Mouse (Mus musculus) heart, embryonic 12.5 days (tissue): ENCODE measurements around the gene Gal3st2. TPM values are rescaled to one million over a fixed set of nuclear protein-coding genes. Genes with fewer than 3 reads are reported as not detected.
"Not testable (repeated sequence)": the region's sequence is repeated elsewhere in the genome, so short reads cannot be mapped to it uniquely, and the experiment has no call there.

ENCODE experiments used
- ATAC-seq: fragments of 200-750 bp; cut with Nextera tagmentation; 2 replicates; pipeline ENCODE4 v1.8.0; 2017; ENCODE audit warnings: moderate TSS enrichment, moderate library complexity; ENCODE audit not compliant: insufficient number of reproducible peaks, low FRiP score
- H3K27ac ChIP-seq: fragments of 300-500 bp; sonication (generic); 2 replicates; pipeline ENCODE4 v1.5.1; 2016; ENCODE audit warnings: mild to moderate bottlenecking, moderate library complexity; ENCODE audit not compliant: poor library complexity, severe bottlenecking
- H3K27me3 ChIP-seq: fragments of 300-500 bp; sonication (generic); replicated peaks from 2 replicates; pipeline ENCODE4 v1.6.1; 2016; ENCODE audit warnings: mild to moderate bottlenecking, moderate library complexity
- H3K36me3 ChIP-seq: fragments of 300-500 bp; sonication (generic); 2 replicates; pipeline ENCODE4 v1.6.1; 2016; ENCODE audit warnings: mild to moderate bottlenecking, moderate library complexity
- H3K4me1 ChIP-seq: fragments of 300-500 bp; sonication (generic); replicated peaks from 2 replicates; pipeline ENCODE4 v1.6.1; 2016; ENCODE audit warnings: mild to moderate bottlenecking
- H3K4me2 ChIP-seq: fragments of 300-500 bp; sonication (generic); 2 replicates; pipeline ENCODE4 v1.6.1; 2016; ENCODE audit warnings: mild to moderate bottlenecking, moderate library complexity
- H3K4me3 ChIP-seq: fragments of 300-500 bp; sonication (generic); 2 replicates; pipeline ENCODE4 v1.5.1; 2016; ENCODE audit warnings: mild to moderate bottlenecking
- H3K9ac ChIP-seq: fragments of 300-500 bp; sonication (generic); 2 replicates; pipeline ENCODE4 v1.6.1; 2016; ENCODE audit warnings: mild to moderate bottlenecking, moderate library complexity
- H3K9me3 ChIP-seq: fragments of 300-500 bp; sonication (generic); replicated peaks from 2 replicates; pipeline ENCODE4 v1.6.1; 2016; ENCODE audit warnings: mild to moderate bottlenecking, moderate library complexity
- WGBS: fragments of 180-500 bp; shearing (Covaris S2); methylation state at CpG from one replicate; pipeline ENCODE4 v1.1.7; 2016; 5-methylcytosine and 5-hydroxymethylcytosine counted together
- polyA plus RNA-seq: library from polyadenylated mRNA; unstranded; fragments of >200 nt; fragmentation: Nextera tagmentation; extraction: Ambion mirVana; gene quantifications from 2 replicates; pipeline ENCODE4 v1.2.1, GENCODE M21; 2016

Gal3st2 gene
- 0.08 TPM in 1 of 2 replicates, not detected in the other for polyA plus RNA-seq

- H3K9me3 ChIP-seq, H3K4me3 ChIP-seq, H3K27ac ChIP-seq, H3K27me3 ChIP-seq, H3K4me1 ChIP-seq, H3K4me2 ChIP-seq, H3K36me3 ChIP-seq, ATAC-seq, H3K9ac ChIP-seq: not testable (repeated sequence)
- 56% methylated on average over 2 of the region's 2 CpGs for whole genome bisulfite sequencing
Measured at GRCm38 (mm10) chr1:93861048-93861447, at the start of gene Gal3st2. Gene Gal3st2 (plus strand): TSS chr1:93861306.

- Histone ChIP-seq H3K27me3 (no peaks in the 10 kb centered on the region), H3K36me3 (peaks cover 90% of the 10 kb centered on the region), H3K4me1 (no peaks in the 10 kb centered on the region), H3K4me2 (no peak overlapping the region), H3K4me3 (no peak overlapping the region), H3K9ac (no peak overlapping the region), H3K27ac (no peak overlapping the region), H3K9me3 (no peaks in the 10 kb centered on the region)
- 80% methylated on average over 8 of the region's 8 CpGs for WGBS
- no peak for ATAC-seq
Measured at GRCm38 (mm10) chr1:93811495-93812039, 49.5 kb upstream of the Gal3st2 start.

DNA sequence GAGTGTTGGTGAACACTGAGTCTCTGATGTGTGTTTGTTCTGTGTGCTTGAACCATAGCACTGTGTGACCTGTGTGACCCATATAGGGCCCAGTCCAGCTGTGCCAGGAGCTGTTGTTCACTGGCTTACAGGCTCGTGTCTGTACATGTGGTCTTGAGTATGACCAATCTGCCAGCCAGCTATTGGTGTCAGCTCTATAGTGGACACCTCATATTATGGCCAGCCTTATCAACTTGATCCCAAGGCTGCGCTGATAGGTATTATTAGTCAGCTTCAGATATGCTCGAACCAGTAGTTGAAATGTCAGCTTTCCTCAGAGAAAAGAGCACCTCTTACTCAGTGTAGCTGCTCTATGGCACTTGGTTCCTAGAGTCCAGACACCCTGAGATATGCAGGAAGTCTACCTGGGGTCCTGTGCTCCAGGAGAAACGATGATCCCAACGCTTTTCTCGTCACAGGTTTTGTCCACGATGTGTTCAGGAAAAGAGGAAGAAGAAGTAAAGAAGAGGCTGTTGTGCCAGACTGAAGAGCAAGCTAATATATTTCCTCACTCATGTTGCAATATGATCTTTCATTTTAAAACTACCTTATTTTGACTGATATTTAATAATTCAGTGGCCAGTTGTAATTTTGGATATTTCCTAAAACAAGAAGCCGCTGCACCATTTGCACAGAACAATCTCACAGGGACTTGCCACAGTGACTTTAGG, 43.1 kb upstream of the Gal3st2 start:
- Histone ChIP-seq H3K4me1 (no peaks in the 10 kb centered on the region), H3K9ac (no peak overlapping the region), H3K27me3 (no peaks in the 10 kb centered on the region), H3K9me3 (no peaks in the 10 kb centered on the region), H3K36me3 (peaks cover 88% of the 10 kb centered on the region), H3K4me3 (no peak overlapping the region), H3K27ac (no peak overlapping the region), H3K4me2 (no peak overlapping the region)
- no peak for ATAC-seq
- 89% methylated on average over 8 of the region's 8 CpGs for WGBS

GRCm38 (mm10) chr1:93818722-93819121, 42.4 kb upstream of the Gal3st2 start:
- 89% methylated on average over 7 of the region's 7 CpGs for whole genome bisulfite sequencing
- no peaks in the 10 kb centered on the region for H3K9me3 ChIP-seq

DNA sequence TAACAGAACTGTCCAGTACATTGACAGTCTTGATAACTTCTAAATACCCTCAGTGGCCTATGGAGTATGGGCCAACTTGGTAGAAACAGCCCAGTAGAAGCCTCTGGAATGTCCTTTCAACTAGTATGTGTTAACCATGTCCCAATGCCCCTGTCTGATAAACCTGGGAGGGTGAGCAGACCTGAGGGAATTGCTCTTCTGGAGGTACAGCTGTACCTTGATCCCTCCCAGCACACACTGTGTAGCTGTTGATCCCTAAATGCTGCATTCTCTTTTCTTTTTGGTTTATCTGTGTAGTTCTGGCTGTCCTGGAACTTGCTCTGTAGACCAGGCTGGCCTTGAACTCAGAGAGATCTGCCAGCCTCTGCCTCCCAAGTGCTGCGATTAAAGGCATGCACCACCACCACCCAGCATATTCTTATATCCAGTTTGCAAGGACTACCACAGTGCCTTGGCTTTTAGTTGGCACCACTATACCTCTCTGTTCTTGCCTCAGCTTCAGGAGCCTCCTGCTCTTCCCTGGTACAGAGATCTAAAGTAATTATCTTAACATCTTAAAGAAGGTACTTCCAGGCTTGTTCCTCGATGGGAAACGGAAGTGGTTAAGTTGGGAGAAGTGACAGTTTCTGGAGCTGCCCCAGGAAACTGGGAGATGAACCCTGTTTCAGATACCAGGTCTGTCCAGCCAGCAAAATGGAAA, 37.2 kb upstream of the Gal3st2 start:
- H3K4me3 ChIP-seq: no peak overlapping the region
- H3K9me3 ChIP-seq: no peaks in the 10 kb centered on the region
- H3K4me2 ChIP-seq: no peak overlapping the region
- no peak for ATAC-seq
- 77% methylated on average over 3 of the region's 3 CpGs for WGBS
- no peak overlapping the region for H3K9ac ChIP-seq
- H3K27me3 ChIP-seq: no peaks in the 10 kb centered on the region
- H3K4me1 ChIP-seq: peaks cover 12% of the 10 kb centered on the region; the same call in 1 of the 2 replicates
- peak overlapping the region; percentile 97; the same call in 1 of the 2 replicates for H3K27ac ChIP-seq
- peaks cover 28% of the 10 kb centered on the region for H3K36me3 ChIP-seq

More at GRCm38 (mm10) chr1:93818722-93819121, 42.4 kb upstream of the Gal3st2 start:
- H3K27me3 ChIP-seq: no peaks in the 10 kb centered on the region
- H3K4me2 ChIP-seq: no peak overlapping the region
- no peak overlapping the region for H3K27ac ChIP-seq
- no peak overlapping the region for H3K4me3 ChIP-seq
- no peak overlapping the region for H3K9ac ChIP-seq
- H3K36me3 ChIP-seq: peaks cover 80% of the 10 kb centered on the region
- ATAC-seq: no peak
- H3K4me1 ChIP-seq: no peaks in the 10 kb centered on the region

DNA sequence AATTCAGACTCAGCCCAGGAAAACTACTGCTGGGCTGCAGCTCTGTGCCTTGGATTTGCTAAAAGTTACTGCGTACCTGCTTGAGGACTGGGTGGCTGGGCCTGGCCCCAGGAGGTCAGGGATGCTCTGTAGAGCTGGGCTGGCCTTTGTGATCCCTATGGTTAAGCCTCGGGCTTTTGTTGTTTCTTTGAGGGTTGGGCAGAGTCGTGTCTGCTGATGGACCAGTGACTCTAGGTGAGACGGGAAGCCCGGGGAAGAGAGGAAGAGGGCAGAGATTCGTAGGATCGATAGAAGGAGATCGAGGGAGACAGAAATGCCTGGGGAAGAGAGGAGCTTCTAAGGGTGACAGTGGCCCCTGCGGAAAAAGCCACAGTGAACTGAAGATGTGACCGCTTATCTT, 36.5 kb upstream of the Gal3st2 start, which contains the start of gene D2hgdh:
Gene D2hgdh (plus strand): TSS at position 301 of the 400 bp plus-strand sequence.
- peak within 1 kb of the TSS; percentile 72 for H3K9ac ChIP-seq
- WGBS: 10% methylated on average over 10 of the region's 10 CpGs
- ATAC-seq: peak; percentile 16; the same call in 1 of the 2 replicates
- H3K36me3 ChIP-seq: peaks cover 21% of the 10 kb centered on the region
- peak within 1 kb of the TSS; percentile 63 for H3K4me3 ChIP-seq
- H3K27ac ChIP-seq: peak within 1 kb of the TSS; percentile 97
- H3K9me3 ChIP-seq: no peaks in the 10 kb centered on the region
- H3K4me2 ChIP-seq: peak within 1 kb of the TSS; percentile 74
- no peaks in the 10 kb centered on the region for H3K27me3 ChIP-seq
- peaks cover 12% of the 10 kb centered on the region; the same call in 1 of the 2 replicates for H3K4me1 ChIP-seq

- H3K27ac ChIP-seq: peak overlapping the region; percentile 97
- peak overlapping the region; percentile 72 for H3K9ac ChIP-seq
- no peaks in the 10 kb centered on the region for H3K9me3 ChIP-seq
- H3K4me3 ChIP-seq: peak overlapping the region; percentile 63
- peak; percentile 98 for ATAC-seq
- peak overlapping the region; percentile 74 for H3K4me2 ChIP-seq
- under 1% methylated on average over 30 of the region's 30 CpGs for WGBS
- H3K4me1 ChIP-seq: peaks cover 12% of the 10 kb centered on the region; the same call in 1 of the 2 replicates
- H3K27me3 ChIP-seq: no peaks in the 10 kb centered on the region
- H3K36me3 ChIP-seq: peaks cover 16% of the 10 kb centered on the region
Measured at GRCm38 (mm10) chr1:93825105-93825674, 35.9 kb upstream of the Gal3st2 start.

GRCm38 (mm10) chr1:93825771-93826539, 35.2 kb upstream of the Gal3st2 start:
- H3K9me3 ChIP-seq: no peaks in the 10 kb centered on the region
- H3K27me3 ChIP-seq: no peaks in the 10 kb centered on the region
- H3K4me1 ChIP-seq: peaks cover 12% of the 10 kb centered on the region; the same call in 1 of the 2 replicates
- no peak for ATAC-seq
- H3K9ac ChIP-seq: peak overlapping the region; percentile 72
- peak overlapping the region; percentile 74 for H3K4me2 ChIP-seq
- H3K27ac ChIP-seq: peak overlapping the region; percentile 97
- WGBS: 41% methylated on average over 27 of the region's 27 CpGs
- H3K36me3 ChIP-seq: peaks cover 8% of the 10 kb centered on the region
- H3K4me3 ChIP-seq: peak overlapping the region; percentile 63

DNA sequence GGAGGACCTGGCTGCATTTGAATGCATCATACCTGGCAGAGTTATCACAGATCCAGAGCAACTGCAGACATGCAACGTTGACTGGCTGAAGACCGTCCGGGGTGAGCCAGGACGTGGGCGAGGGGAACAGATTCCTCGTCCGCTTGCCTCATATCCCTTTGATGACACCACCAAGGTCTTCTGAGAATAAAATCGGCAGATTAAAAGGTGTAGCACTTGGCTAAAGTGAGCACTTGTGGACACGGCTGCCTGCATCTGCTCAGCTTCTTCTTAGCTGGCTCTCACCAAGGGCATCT, 34.6 kb upstream of the Gal3st2 start:
- peaks cover 3% of the 10 kb centered on the region for H3K36me3 ChIP-seq
- peaks cover 12% of the 10 kb centered on the region; the same call in 1 of the 2 replicates for H3K4me1 ChIP-seq
- H3K9me3 ChIP-seq: no peaks in the 10 kb centered on the region
- no peaks in the 10 kb centered on the region for H3K27me3 ChIP-seq
- peak overlapping the region; percentile 63 for H3K4me3 ChIP-seq
- no peak overlapping the region for H3K27ac ChIP-seq
- H3K9ac ChIP-seq: no peak overlapping the region
- no peak for ATAC-seq
- WGBS: 94% methylated on average over 9 of the region's 9 CpGs
- H3K4me2 ChIP-seq: peak overlapping the region; percentile 74

DNA sequence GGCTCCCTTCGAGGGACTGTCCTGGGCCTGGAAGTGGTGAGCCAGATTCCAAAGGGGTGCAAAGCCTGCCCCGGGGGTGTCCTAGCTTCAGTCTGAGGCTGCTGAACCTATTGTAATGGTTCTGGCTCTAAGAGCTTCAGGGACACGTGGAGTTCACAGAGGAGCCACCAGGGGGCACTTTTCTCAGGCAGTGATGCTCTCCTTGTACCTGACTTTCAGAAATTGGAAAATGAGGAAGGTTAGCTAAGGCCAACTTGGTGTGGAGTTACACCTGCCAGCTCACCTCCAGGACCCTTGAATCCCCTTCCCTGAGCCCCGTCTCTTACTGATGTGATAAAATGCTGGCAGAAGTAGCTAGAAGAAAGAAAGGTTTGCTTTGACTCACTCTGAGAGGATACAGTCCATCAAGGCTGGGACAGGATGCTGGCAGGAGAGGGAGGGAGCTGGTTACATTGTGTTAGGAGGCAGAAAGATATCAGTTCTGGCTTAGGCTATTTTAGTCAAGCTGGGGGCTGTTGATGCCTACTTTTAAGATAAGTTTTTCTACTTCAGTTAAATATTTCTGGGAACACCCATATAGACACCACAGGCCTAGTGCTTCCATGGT, 28.2 kb upstream of the Gal3st2 start:
- not testable (repeated sequence) for H3K27me3 ChIP-seq, H3K4me3 ChIP-seq, H3K9me3 ChIP-seq, H3K4me1 ChIP-seq, H3K4me2 ChIP-seq, H3K27ac ChIP-seq, H3K9ac ChIP-seq
- 26% methylated on average over 4 of the region's 4 CpGs for WGBS
- H3K36me3 ChIP-seq: peaks cover 12% of the 10 kb centered on the region
- ATAC-seq: 0 out of 2 replicates have a peak, but pooled peaks have one; percentile 24
